Mouse (Mus musculus) stomach, embryonic 14.5 days (tissue): ENCODE measurements around the gene Col13a1. TPM values are rescaled to one million over a fixed set of nuclear protein-coding genes. Genes with fewer than 3 reads are reported as not detected.

Experiments
- ATAC-seq: fragments of 200-750 bp; cut with Nextera tagmentation; 2 replicates; pipeline ENCODE4 v1.8.0; 2017; ENCODE audit warnings: low read depth, moderate TSS enrichment; ENCODE audit not compliant: insufficient number of reproducible peaks, insufficient read depth, low FRiP score
- H3K27ac ChIP-seq: fragments of 300-500 bp; sonication (generic); 2 replicates; pipeline ENCODE4 v1.5.1; 2014; ENCODE audit warnings: mild to moderate bottlenecking, low read length, moderate library complexity, mixed read lengths
- H3K27me3 ChIP-seq: fragments of 300-500 bp; sonication (generic); 2 replicates; pipeline ENCODE4 v1.6.1; 2014; ENCODE audit warnings: low read length, control low read depth, mixed read lengths; ENCODE audit not compliant: control insufficient read depth, insufficient read depth
- H3K36me3 ChIP-seq: fragments of 300-500 bp; sonication (generic); 2 replicates; pipeline ENCODE4 v1.6.1; 2014; ENCODE audit warnings: mild to moderate bottlenecking, control low read depth, low read length, moderate library complexity, mixed read lengths; ENCODE audit not compliant: control insufficient read depth, insufficient read depth
- H3K4me1 ChIP-seq: fragments of 300-500 bp; sonication (generic); 2 replicates; pipeline ENCODE4 v1.6.1; 2014; ENCODE audit warnings: low read length, control low read depth, mixed read lengths; ENCODE audit not compliant: control insufficient read depth, insufficient read depth
- H3K4me2 ChIP-seq: fragments of 300-500 bp; sonication (generic); replicated peaks from 2 replicates; pipeline ENCODE4 v1.6.1; 2014; ENCODE audit warnings: low read depth, low read length, control low read depth
- H3K4me3 ChIP-seq: fragments of 300-500 bp; sonication (generic); 2 replicates; pipeline ENCODE4 v1.5.1; 2014; ENCODE audit warnings: low read depth, low read length, control low read depth
- H3K9ac ChIP-seq: fragments of 300-500 bp; sonication (generic); replicated peaks from 2 replicates; pipeline ENCODE4 v1.6.1; 2014; ENCODE audit warnings: low read depth, mild to moderate bottlenecking, control low read depth, low read length, moderate library complexity, mixed read lengths
- H3K9me3 ChIP-seq: fragments of 300-500 bp; sonication (generic); 2 replicates; pipeline ENCODE4 v1.6.1; 2016; ENCODE audit warnings: low read depth, low read length, control low read depth; ENCODE audit not compliant: control insufficient read depth
- WGBS: fragments of 180-500 bp; shearing (Covaris S2); extraction: QIAGEN DNeasy Blood & Tissue Kit; methylation state at CpG from one replicate; pipeline ENCODE4 v1.1.7; 2014; 5-methylcytosine and 5-hydroxymethylcytosine counted together
- polyA plus RNA-seq: library from polyadenylated mRNA; unstranded; fragments of >200 nt; fragmentation: Nextera tagmentation; extraction: Ambion mirVana; gene quantifications from 2 replicates; pipeline ENCODE4 v1.2.1, GENCODE M21; 2014

Col13a1 gene
- polyA plus RNA-seq, 1 experiment from 2014 or later, result 2.6 TPM

DNA sequence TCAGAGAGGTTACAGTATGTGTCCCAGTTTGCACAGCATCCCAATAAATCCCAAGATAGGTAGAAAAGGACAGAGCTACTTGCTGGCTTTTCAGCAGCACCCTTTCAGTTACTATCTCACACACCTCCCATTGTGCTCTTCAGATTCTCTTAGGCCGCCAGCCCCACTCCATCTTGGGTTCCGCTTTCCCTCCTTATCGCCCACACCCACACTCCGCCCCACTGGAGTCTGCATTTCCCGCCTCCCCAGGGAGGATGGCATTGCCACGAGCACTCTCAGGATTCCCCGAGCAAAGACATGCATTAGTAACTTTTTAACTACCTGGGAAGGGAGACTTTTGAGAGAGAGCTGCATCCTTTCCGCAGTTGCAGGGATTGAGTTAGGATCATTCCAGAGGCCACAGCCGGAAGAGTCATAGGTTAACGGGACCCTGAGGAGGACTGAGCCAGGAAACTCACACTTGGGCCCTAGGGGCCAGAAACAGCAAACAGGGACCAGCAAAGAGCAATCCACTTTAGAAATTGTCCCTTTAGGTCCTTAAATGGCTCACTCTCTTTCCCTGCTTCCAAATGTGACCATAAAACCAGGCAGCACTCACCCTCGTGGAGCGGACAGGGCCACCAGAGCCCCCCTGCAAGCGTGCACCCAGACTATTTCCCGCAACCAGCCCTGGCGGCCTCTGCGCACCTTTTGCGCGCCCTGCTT lies 1.4 kb downstream of the Col13a1 start:
- Histone ChIP-seq H3K27me3 (peaks cover 24% of the 10 kb centered on the region), H3K4me2 (peak overlapping the region; percentile 65), H3K36me3 (no peaks in the 10 kb centered on the region), H3K4me1 (peaks cover 8% of the 10 kb centered on the region; the same call in 1 of the 2 replicates), H3K9me3 (no peaks in the 10 kb centered on the region; the same call in 1 of the 2 replicates), H3K27ac (no peak overlapping the region), H3K9ac (no peak overlapping the region), H3K4me3 (peak overlapping the region; percentile 39)
- ATAC-seq, result no peak
- 6% methylated on average over 18 of the region's 18 CpGs for WGBS

DNA sequence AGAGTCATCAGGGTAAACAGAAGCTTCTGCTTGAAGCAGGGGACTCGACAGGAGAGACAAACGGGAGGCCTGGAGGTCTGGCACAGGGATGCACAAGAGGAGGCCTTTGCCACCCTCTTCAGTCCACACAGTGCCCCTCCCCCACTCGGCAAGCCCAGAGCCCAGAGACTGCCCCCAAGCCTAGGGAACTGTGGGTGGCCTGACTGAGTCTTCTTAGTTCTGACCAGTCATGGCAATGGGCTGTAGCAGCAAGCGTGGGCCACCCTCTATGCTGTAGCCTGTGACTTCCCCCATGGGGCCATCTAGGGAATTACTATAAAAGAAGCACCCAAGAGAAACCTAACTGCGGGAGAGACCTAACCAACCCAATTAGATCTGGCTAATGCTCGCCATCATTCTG lies 1.9 kb downstream of the Col13a1 start:
- Histone ChIP-seq H3K36me3 (no peaks in the 10 kb centered on the region), H3K4me1 (peaks cover 8% of the 10 kb centered on the region; the same call in 1 of the 2 replicates), H3K9ac (no peak overlapping the region), H3K27ac (no peak overlapping the region), H3K27me3 (peaks cover 22% of the 10 kb centered on the region), H3K4me3 (peak overlapping the region; percentile 39; the same call in 1 of the 2 replicates), H3K9me3 (no peaks in the 10 kb centered on the region; the same call in 1 of the 2 replicates), H3K4me2 (peak overlapping the region; percentile 65)
- 17% methylated on average over 6 of the region's 6 CpGs for WGBS
- no peak for ATAC-seq

DNA sequence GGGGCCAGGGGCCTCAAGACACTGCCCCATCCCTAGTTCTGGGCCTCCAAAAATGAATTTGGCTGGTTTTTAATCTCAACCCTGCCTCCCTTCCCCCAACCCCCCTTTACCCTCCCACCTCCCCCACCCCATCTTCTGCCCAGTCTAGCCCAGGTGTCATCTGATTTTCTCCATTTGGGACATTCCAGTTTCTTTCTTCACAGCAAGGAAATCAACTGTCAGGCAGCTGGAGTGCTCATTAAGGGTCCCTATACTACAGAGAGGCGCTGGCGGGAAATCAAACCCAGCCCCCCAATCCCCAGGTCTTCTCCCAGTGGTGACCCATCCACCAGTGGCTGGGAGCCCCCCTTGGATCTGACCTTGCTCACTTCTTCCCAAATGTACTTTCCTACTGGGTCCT lies 4.3 kb downstream of the Col13a1 start:
- ATAC-seq, result no peak
- Histone ChIP-seq H3K9ac (no peak overlapping the region), H3K36me3 (no peaks in the 10 kb centered on the region), H3K4me1 (peaks cover 8% of the 10 kb centered on the region; the same call in 1 of the 2 replicates), H3K4me3 (no peak overlapping the region), H3K27ac (no peak overlapping the region), H3K9me3 (no peaks in the 10 kb centered on the region; the same call in 1 of the 2 replicates), H3K4me2 (no peak overlapping the region), H3K27me3 (peaks cover 18% of the 10 kb centered on the region)
- WGBS, result 86% methylated on average over 2 of the region's 2 CpGs

DNA sequence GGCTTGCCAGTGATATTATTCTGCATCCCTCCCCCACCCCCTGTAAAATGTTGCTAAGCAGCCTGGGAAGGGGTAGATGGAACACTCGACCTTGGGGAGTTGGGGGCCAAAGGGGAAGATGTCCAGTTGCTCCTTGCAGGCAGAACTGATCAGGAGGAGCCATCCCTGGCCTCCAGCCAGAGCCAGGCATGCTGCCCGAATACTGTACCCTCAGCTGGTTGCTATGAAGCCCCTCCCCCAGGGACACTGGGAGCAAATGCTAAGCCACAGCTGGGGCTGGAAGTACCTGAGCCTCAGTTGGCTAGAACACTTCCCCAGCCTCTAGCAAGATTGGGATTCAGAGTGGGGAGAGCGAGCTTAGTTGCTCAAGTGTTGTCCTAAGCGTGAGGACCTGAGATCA lies 6.9 kb downstream of the Col13a1 start:
- Histone ChIP-seq H3K9ac (no peak overlapping the region), H3K4me1 (no peaks in the 10 kb centered on the region), H3K36me3 (no peaks in the 10 kb centered on the region), H3K4me2 (no peak overlapping the region), H3K9me3 (no peaks in the 10 kb centered on the region; the same call in 1 of the 2 replicates), H3K4me3 (no peak overlapping the region), H3K27me3 (no peaks in the 10 kb centered on the region), H3K27ac (no peak overlapping the region)
- WGBS, result 26% methylated on average over 4 of the region's 4 CpGs
- no peak for ATAC-seq

DNA sequence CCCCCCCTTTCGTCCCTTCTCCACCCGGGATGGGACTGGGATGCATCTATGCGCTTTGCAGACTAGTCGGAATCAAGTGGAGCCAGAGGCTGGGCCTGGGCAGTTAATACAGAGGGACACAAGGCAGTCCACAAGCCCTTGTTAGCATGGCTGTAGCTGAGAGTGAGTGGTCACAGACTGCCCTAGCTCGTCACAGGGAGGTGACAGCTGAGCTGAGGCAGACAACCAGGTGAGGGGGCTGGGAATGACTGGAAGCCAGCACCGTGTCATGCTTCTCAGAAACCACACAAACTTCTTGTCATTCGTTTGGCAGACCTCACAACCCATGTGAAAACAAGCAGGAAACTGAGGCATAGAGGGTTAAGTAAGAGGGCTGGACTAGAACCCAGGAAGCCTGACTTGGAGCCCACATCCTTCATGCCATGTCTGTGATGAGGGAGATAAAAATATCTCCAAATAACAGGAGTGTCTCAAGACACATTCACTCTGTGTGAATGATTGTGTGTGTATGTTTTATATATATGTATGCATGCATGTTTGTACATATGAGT lies 10.8 kb downstream of the Col13a1 start:
- no peak overlapping the region for H3K4me3 ChIP-seq
- H3K27ac ChIP-seq, result no peak overlapping the region
- no peaks in the 10 kb centered on the region for H3K9me3 ChIP-seq
- no peak overlapping the region for H3K9ac ChIP-seq
- ATAC-seq, result no peak
- H3K36me3 ChIP-seq, result no peaks in the 10 kb centered on the region
- no peak overlapping the region for H3K4me2 ChIP-seq
- peaks cover 5% of the 10 kb centered on the region for H3K4me1 ChIP-seq
- no peaks in the 10 kb centered on the region for H3K27me3 ChIP-seq
- WGBS, result 70% methylated on average over 7 of the region's 7 CpGs

DNA sequence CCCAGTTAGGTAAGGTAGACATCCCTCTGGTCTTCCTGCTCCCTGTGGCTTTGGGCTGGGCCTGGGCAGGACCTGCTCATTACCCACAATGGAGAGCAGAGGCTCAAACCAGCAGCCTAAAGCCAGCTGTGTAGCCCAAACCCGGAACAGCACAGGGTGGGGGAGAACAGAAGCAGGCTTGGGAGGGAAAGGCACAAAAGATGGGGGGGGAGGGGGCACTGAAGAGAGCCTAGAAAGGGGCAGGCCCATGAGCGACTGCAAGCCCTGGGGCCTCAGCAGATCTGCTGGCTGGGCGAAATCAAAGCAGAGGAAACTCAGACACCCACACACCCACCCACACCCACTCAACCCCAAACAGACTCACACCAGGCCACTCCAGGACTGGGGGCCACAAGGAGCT lies 11.7 kb downstream of the Col13a1 start:
- no peak overlapping the region for H3K4me3 ChIP-seq

DNA sequence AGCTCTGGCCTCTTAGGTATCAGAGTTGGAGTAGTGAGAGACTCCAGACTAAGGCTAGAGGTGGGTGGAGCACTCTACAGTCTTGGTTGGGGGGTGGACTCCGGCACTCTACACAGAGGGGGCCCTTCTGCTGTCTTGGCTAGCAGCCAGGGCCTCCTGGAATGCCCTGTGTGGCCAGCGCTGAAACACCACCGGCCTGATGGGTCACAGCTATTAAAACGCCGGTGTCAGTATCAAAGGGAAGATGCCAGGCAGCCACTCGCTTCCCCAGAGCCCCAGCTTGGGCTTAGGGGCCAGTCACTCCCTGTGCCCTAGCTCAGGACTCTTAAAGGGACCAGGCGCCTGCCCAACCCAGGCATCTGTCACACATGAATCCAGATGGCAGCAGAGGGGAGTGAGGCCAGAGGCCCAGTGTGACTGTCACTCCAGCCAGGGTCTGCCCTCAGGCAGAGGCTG lies 13.5 kb downstream of the Col13a1 start:
- no peak for ATAC-seq
- no peak overlapping the region for H3K9ac ChIP-seq

More for the DNA sequence above, 11.7 kb downstream of the Col13a1 start:
- Histone ChIP-seq H3K27ac (no peak overlapping the region), H3K27me3 (no peaks in the 10 kb centered on the region), H3K9ac (no peak overlapping the region), H3K4me2 (no peak overlapping the region), H3K4me1 (peaks cover 5% of the 10 kb centered on the region), H3K9me3 (no peaks in the 10 kb centered on the region), H3K36me3 (no peaks in the 10 kb centered on the region)
- WGBS, result 62% methylated on average over 3 of the region's 3 CpGs
- ATAC-seq, result no peak

DNA sequence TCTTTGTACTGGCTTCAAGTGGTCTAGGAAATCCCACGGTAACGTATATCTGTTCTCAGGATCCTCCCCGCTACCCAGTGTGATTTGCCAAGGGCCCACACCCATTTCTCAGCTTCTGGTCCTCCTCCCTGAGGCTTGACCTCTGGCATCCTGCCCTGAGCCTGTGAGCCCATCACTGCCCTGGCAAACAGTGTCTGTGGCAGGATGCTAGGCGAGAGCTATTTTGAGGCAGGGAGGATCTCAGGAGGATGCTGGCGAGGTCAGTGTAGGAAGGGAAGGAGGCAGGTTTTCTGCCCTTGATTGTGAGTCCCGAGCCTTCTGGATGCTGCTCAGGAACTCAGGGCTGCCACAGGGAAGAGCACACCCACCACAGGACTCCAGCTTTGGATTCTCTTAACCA lies 22.2 kb downstream of the Col13a1 start:
- no peaks in the 10 kb centered on the region for H3K36me3 ChIP-seq
- no peak overlapping the region for H3K9ac ChIP-seq
- H3K4me3 ChIP-seq, result no peak overlapping the region
- H3K27ac ChIP-seq, result no peak overlapping the region
- H3K9me3 ChIP-seq, result no peaks in the 10 kb centered on the region
- 76% methylated on average over 6 of the region's 6 CpGs for WGBS
- no peak overlapping the region for H3K4me2 ChIP-seq
- H3K27me3 ChIP-seq, result no peaks in the 10 kb centered on the region
- no peaks in the 10 kb centered on the region for H3K4me1 ChIP-seq
- no peak for ATAC-seq

More for the DNA sequence above, 13.5 kb downstream of the Col13a1 start:
- peaks cover 5% of the 10 kb centered on the region for H3K4me1 ChIP-seq
- no peak overlapping the region for H3K27ac ChIP-seq
- H3K36me3 ChIP-seq, result no peaks in the 10 kb centered on the region
- WGBS, result 20% methylated on average over 7 of the region's 7 CpGs
- no peaks in the 10 kb centered on the region for H3K27me3 ChIP-seq
- no peak overlapping the region for H3K4me3 ChIP-seq
- no peaks in the 10 kb centered on the region for H3K9me3 ChIP-seq
- H3K4me2 ChIP-seq, result no peak overlapping the region
